Mouse (Mus musculus): ENCODE measurements around the gene Gm2075. TPM values are rescaled to one million over a fixed set of nuclear protein-coding genes. Genes with fewer than 3 reads are reported as not detected.

Gm2075 gene
- not detected for polyA plus RNA-seq (2014; fragmentation: Illumina TruSeq; extraction: RNeasy Lipid Tissue Mini Kit (QIAGEN cat#74804); ENCODE audit: low read depth, low replicate concordance)

GRCm38 (mm10) chr12:88011548-88011947, at the start of gene Gm2075:
Gm2075 (plus strand) TSS chr12:88011848.

GRCm38 (mm10) chr12:88018671-88019070, 7.0 kb downstream of the Gm2075 start, which contains the start of gene Gm6803:
Gm6803 (minus strand) TSS chr12:88018771.

GRCm38 (mm10) chr12:88026704-88027103, 15.1 kb downstream of the Gm2075 start, which contains the start of gene Gm2056:
Gm2056 (plus strand) TSS chr12:88027004.

Other genes starting within 250 kb of the Gm2075 start
- not detected for gene Gm21319, start 236.1 kb upstream of the Gm2075 start, polyA plus RNA-seq (2014; fragmentation: Illumina TruSeq; extraction: RNeasy Lipid Tissue Mini Kit (QIAGEN cat#74804); ENCODE audit: low read depth, low replicate concordance)
- gene Gm21936, start 216.3 kb upstream of the Gm2075 start, polyA plus RNA-seq (2014; fragmentation: Illumina TruSeq; extraction: RNeasy Lipid Tissue Mini Kit (QIAGEN cat#74804); ENCODE audit: low read depth, low replicate concordance), result not detected
- not detected for gene BB287469, start 195.3 kb upstream of the Gm2075 start, polyA plus RNA-seq (2014; fragmentation: Illumina TruSeq; extraction: RNeasy Lipid Tissue Mini Kit (QIAGEN cat#74804); ENCODE audit: low read depth, low replicate concordance)
- not detected for gene Gm2001, start 169.5 kb upstream of the Gm2075 start, polyA plus RNA-seq (2014; fragmentation: Illumina TruSeq; extraction: RNeasy Lipid Tissue Mini Kit (QIAGEN cat#74804); ENCODE audit: low read depth, low replicate concordance)
- not detected for gene Gm2016, start 137.8 kb upstream of the Gm2075 start, polyA plus RNA-seq (2014; fragmentation: Illumina TruSeq; extraction: RNeasy Lipid Tissue Mini Kit (QIAGEN cat#74804); ENCODE audit: low read depth, low replicate concordance)
- gene Gm2022, start 116.5 kb upstream of the Gm2075 start, polyA plus RNA-seq (2014; fragmentation: Illumina TruSeq; extraction: RNeasy Lipid Tissue Mini Kit (QIAGEN cat#74804); ENCODE audit: low read depth, low replicate concordance), result not detected
- gene Gm2035, start 92.0 kb upstream of the Gm2075 start, polyA plus RNA-seq (2014; fragmentation: Illumina TruSeq; extraction: RNeasy Lipid Tissue Mini Kit (QIAGEN cat#74804); ENCODE audit: low read depth, low replicate concordance), result not detected
- gene Gm2042, start 57.8 kb upstream of the Gm2075 start, polyA plus RNA-seq (2014; fragmentation: Illumina TruSeq; extraction: RNeasy Lipid Tissue Mini Kit (QIAGEN cat#74804); ENCODE audit: low read depth, low replicate concordance), result not detected
- not detected for gene Gm6803, start 6.9 kb downstream of the Gm2075 start, polyA plus RNA-seq (2014; fragmentation: Illumina TruSeq; extraction: RNeasy Lipid Tissue Mini Kit (QIAGEN cat#74804); ENCODE audit: low read depth, low replicate concordance)
- gene Gm2056, start 15.2 kb downstream of the Gm2075 start, polyA plus RNA-seq (2014; fragmentation: Illumina TruSeq; extraction: RNeasy Lipid Tissue Mini Kit (QIAGEN cat#74804); ENCODE audit: low read depth, low replicate concordance), result not detected
- gene Gm16368, start 71.8 kb downstream of the Gm2075 start, polyA plus RNA-seq (2014; fragmentation: Illumina TruSeq; extraction: RNeasy Lipid Tissue Mini Kit (QIAGEN cat#74804); ENCODE audit: low read depth, low replicate concordance), result not detected
- gene Gm10436, start 170.3 kb downstream of the Gm2075 start, polyA plus RNA-seq (2014; fragmentation: Illumina TruSeq; extraction: RNeasy Lipid Tissue Mini Kit (QIAGEN cat#74804); ENCODE audit: low read depth, low replicate concordance), result not detected
- not detected for gene Gm8332, start 238.3 kb downstream of the Gm2075 start, polyA plus RNA-seq (2014; fragmentation: Illumina TruSeq; extraction: RNeasy Lipid Tissue Mini Kit (QIAGEN cat#74804); ENCODE audit: low read depth, low replicate concordance)

Data from heart, adult 10 weeks (tissue).